Mouse (Mus musculus): ENCODE measurements at regions not wholly inside any gene's neighbourhood (a gene's known extent, or its start where the extent isn't known, plus 50 kb on each side); places are given as distances from the start of the nearest gene placed in this dataset.
A peak's percentile ranks its signal among the peaks of the same experiment; 100 is the strongest.
"Not testable (repeated sequence)": the region's sequence is repeated elsewhere in the genome, so short reads cannot be mapped to it uniquely, and the experiment has no call there.

DNA sequence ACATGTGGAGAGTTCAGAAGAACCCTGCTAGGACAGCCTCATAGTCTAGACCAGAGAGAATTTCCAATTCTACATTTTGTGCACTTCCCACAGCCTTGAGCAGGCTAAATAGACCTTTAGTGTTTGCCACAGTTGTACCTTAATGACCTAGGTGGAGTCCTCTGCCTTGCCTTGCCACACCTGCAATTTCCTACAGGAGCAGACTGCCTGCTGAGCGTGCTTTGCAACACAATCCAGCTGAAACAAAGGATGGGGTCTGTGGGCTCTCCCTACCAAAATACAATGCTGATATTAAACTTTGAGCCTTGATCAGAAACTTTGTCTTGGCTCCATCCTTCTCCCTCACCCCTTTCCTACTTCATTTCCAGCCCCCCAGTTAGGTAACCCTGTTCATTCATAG, 326.0 kb upstream of the Snx7 start:
- DNase-seq, result no peak

DNA sequence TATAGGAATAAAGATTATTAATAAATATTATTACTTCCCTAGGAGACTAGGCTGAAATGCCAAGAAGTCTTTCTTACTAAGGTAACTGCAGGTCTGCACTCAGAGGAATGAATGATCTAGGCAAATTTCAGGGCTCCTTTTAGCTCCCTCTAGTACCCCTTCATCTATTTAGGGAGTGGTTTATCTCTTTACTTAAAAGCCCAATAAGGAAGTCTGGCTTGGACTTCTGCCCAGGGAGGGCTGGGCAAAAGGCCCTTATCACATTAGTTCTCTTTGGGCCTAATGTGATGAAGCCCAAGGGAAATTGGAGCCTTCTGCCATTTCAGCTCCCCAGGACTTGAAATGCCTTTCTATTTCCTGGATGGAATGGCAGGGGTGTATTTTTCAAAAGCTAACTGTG, 320.6 kb upstream of the Snx7 start:
- DNase-seq, result no peak

DNA sequence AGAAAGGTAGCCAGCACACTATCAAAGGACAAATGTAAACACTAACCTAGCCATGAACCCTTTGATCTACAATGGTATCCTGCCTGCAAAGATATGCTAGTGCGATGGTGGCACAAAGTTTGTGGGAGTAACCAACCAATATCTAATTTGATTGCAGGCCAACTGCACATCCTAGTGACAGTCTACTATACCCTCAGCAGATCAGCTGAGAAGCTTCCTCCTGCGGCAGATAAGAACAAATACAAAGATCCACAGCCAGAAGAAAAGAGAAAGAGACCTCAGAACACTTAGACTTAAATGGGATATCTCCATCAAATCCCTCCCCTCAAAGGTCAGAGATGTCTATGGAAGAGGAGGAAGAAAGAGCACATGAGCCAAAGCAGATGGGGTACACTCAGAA, 308.7 kb upstream of the Snx7 start:
- DNase-seq, result no peak

DNA sequence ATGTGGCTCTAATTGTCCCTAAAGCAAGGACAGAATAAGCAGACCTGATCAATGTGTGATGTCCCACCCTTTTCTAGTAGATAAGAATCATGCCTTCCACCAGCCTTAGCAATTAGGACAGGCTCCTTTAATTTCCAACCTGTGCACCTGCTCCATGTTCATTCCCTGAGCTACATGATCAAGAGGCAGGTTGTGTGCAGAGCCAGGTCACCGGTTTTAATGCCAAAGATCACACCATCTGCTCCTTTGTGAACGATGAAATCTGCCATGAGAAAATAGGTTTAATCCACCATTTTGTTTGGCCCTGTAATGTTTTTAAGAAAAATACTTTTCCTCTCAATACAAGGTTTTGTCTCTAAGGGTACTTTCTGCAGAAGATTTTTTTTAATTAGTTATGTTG, 294.2 kb upstream of the Snx7 start:
- no peak for DNase-seq

DNA sequence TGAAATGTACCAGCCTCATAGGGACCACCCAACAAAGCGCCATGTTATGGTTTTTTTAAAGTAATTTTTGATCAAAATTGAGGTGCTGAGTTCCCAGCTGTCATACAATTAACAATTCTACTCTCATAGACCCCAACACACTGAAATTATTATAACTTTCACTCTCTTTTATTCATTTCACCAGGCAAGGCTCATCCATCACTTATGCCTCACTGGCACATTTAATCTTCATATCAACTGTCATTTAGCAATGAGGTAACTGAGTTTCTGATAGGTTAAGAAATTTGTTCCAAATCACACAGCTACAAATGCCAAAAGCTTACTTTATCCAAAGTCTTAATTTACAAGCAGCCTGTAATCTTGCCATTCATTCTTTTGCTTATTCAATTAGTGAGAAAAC, 276.1 kb upstream of the Snx7 start:
- no peak for DNase-seq

DNA sequence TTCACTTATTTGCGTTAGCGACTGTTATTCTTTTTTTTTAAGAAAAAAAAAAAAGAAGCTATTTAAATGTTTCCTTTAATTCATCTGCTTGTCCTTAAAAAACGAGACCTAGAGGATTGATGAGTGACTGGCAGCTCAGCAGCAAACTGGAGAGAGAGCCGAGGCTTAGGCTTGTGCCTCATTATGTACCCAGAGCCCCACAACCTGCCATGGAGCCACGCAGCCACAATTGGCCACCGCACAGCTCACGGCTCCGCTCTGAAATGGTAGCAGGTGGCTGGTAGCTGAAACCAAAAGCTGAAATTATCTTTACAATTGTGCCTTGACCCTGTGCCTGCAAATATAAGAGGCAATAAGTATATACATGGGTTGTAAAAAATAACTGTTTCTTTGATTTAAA, 273.0 kb upstream of the Snx7 start:
- no peak for DNase-seq

DNA sequence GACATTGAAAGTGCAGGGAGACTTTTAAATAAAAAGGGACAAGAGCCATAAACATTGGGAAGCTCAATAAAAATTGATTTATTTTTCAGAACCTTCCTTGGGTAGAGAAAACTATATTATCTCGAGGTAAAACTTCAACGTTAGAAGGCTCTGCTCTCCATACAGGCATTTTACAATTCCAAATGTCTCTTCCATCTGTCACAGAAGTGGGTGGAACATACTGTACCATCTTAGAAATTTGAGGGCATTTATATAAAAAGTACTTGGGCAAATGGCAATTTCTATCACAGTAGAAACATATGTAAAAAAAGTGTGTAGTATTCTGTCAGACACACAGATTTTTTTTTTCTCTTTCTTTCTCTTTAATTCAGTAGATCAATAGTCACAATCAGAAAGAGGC, 271.4 kb upstream of the Snx7 start:
- DNase-seq, result no peak

DNA sequence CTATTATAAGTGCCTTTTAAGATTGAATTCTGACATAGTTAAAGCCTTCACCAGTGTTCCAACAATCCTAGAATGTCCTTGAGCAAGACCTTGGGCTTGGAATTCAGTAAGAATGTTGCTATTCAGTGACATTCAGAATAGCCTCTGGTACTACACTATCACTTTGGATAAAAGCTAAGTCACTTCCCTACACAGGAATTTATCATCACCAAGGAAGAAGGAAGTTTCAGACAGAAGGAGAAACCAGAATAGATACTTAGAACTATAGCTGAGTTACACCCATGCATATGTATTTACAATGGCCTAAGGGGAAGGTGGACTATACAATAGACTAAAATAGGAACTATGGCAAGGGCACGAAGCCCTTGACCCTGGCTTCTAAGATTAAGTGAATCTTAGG, 259.6 kb upstream of the Snx7 start:
- DNase-seq, result not testable (repeated sequence)

DNA sequence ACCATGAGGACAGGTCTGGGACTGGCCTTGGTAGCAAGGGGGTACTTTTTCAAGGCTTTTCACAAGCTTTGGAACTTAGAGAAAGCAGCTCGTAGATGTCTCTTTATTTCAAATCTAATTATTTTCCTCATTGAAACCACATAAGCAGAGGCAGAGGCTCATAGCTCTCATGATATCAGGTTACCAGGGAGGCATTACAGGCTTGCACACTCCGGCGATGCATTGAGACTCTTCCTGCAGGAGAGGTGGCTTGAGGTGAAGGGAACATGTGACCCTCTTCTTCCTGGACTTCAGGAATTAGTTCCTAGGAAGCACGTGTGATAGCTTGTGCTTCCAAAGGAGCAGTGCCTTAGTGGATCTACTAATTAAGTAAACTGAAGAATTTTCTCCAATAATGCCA, 233.9 kb upstream of the Snx7 start:
- DNase-seq, result no peak

DNA sequence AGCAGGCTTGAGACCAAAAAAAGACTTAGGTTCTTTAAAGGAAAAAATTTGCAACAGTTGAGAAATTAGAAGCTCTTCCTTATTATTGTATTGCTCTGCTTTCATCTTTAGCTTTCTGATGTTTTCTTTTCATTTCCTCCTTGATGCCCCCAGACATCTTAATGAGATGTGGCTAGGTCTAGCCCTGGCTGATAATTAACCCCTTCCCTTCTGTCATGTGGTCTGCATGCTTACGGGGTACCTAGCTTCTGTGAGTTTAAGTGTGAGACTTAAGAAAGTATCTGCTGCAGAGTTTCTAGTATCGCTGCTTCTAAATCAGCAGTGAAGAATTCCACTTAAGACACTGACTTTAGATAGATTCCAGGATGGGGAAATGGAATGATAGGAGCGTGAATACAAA, 215.8 kb upstream of the Snx7 start:
- DNase-seq, result no peak

DNA sequence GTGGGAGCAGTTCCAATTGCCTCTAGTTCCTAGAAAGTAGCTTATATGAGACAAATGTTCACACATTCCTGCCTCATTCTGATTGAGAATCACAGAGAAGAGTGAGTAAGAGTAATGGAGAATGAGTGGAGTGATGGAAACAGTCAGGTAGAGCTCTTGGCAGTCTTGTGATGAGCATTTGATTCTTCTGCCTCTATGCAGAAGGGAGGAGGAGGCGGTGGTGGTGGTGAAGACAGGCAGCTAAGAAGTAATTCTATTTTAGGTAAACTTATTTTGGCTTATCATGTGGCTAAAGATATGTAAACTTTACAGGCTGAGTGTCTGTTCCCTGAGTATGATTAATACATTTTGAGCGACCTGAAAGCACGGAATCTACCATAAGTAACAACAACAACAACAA, 203.6 kb upstream of the Snx7 start:
- no peak for DNase-seq

DNA sequence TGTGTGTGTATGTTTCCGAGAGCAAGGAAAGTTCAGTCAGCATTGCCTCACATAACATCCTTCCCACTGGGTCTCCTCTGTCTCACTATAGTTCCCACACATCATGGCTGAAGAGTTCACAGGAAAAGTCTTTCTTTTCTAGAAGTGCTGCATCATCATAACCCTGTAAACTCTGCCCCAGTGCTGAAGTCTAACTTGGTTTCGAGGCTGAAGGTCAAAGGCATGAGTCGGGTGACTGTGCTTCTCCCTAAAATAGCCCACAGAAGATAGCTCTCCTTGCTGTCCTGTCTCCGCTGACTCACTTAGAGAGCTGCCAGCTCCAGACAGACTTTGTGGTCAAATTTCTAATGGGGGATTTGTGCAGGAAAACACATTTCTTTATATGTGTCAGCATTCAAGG, 201.4 kb upstream of the Snx7 start:
- peak in 1 of 2 experiments; percentile 7 for DNase-seq

DNA sequence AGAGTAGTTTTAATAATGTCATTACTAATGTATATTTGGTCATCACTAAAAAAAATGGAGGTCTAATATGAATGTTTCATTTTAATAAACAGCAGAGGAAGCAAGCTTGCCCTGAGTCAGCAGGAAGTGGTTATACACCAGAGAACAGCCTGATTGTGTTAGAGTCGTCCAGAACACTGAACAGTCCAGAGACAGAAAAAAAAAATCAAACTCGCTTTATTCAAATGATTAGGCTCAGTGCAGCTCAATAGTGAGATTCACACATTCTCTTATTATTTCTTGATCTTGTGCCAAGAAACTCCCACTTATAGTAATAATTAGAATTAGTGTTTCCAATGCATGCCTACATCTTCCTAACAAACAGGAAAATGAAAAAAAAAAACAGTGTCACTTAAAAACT, 194.9 kb upstream of the Snx7 start:
- DNase-seq, result no peak

DNA sequence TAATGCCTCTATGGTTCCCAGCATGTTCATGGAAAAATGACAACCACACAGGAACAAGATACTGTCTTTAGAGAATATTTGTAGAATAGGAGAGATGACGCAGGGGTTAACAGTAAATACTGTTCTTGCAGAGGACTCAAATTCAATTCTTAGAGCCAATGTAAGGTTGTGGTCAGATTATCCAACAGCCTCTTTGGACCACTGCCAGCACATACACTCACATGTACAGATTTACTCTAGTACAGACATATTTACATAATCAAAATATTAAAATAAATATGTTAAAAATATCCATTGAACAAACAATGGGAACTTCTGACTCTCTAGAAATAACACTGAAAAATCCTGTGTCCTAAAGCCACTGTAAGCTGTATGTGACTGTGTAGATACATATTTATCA, 193.8 kb upstream of the Snx7 start:
- DNase-seq, result no peak

DNA sequence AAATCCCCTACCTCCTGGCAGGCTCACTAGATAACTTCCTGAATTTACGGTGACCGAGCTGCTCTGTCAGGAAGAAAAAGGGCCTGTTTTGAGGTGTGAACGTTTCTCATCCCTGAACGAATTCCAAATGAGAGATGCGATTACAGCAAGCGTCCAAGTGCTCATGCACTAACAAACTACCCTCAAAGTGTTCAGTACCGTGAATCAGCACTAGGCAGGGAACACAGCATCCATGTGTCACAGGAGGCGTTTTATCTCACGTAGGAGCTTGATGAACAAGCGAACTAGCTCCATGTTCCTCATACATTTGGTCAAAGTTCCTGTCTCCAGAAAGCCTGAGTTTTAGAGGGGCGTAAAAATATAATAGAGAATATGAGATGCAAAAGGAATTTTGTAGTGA, 178.3 kb upstream of the Snx7 start:
- DNase-seq, result no peak

DNA sequence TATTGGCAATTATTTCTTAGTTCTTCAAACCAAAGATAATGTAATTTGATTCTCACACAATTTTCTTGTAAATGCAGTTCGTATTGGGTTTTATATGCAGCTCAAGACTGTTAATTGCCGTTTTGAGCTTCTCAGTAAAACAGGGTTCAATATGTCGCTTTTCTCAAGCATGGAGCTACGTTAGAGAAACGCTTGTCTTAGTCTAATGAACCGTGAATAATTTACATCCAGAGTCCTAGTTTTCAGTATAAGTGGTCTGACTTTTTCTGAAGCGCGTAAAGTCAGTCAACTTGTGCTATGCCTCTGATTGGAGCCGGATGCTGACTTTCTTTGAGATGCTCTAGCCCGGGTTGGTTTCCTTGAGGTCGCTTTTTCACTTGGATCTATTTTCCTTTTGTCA, 177.8 kb upstream of the Snx7 start:
- DNase-seq, result no peak

DNA sequence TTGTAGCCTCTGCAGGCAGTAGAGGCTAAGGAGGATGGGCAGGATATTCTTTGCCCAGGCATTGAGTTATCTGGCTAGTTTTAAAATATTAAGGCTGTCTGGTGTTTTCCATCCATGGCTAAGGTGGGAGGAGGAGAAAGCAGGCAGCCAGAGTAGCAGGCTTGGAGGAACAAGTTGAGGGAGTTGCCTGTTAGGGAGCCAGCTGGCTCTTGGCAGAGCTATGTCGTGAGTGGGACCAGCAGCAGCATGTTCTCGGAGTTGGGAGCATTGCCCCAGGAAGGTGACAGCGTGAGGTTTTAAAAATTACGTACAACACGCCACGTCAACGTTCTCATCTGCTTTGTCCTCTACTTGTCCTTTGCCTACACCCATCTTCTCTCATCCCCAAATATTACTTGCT, 167.8 kb upstream of the Snx7 start:
- no peak for DNase-seq

DNA sequence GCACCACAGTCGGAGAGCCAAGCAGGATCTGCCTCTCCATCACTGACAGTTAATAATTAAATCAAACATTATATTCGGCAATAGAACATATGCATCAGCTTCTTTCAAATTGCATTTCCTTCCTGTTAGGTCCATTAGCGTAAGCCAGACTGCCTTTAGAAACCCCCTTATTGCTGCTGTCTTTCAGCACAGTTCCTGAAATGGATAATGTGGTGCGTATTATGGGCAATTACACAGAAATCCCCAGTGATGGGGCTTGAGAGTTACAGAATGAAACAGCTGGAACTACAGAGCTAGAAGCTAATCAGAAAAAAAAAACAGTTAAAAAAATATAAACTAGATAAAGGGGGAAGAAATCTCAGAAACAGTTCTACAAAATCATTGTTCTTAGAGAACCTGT, 126.7 kb upstream of the Snx7 start:
- DNase-seq, result no peak

DNA sequence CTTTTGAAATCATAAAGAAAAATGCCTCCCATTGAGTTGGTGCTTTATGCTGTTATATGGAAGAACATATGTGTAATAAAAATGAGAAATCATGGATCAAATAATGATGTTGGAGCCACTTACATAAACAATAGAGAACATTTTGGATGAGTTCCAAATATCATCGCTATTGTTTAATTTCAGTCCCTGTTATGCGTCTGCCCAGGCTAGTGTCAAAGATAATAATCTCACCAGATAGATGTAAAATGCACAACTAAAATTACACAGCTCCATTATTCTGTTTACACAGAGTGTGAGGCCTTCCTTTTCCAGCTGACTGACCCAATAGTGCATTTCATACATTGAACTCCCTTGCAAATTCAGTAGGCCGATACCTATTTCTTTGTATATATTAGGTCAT, 125.4 kb upstream of the Snx7 start:
- no peak for DNase-seq

DNA sequence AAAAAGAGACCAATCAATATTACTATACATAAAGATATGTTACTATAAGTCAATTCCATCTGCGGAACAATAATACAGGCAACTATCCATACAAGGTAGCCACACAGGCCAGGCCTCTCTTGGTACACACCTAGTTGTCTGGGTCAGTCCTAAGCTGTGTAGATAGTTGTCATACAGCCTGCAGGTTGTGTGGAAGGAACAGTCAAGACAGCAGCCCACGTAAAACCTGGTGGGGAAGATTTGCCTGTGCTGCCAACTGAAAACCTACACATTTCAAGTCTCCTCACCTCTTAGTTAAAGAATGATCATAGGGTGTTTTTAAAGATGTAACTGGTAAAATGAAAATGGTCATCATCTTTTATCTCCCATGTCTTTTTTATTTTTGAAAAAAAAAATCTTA, 121.8 kb upstream of the Snx7 start:
- no peak for DNase-seq

DNA sequence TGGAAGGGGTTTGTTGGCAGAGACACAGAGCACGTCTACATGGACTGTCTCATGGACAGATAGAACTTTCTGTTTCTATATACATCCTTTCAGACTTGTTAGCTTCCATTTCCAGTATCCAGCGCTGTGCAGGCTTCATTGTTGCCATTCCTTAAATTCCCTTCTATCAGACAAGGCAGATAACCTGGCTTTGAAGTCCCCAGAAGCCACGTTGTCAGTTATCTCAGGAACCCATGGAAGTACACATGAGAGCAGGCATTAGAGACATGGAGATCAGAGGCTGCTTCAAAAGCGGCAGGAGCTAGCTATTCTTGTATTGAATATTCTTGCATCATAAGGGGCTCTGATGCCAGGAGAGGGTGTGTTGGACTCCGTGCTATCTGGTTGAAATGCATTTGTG, 119.7 kb upstream of the Snx7 start:
- no peak for DNase-seq

DNA sequence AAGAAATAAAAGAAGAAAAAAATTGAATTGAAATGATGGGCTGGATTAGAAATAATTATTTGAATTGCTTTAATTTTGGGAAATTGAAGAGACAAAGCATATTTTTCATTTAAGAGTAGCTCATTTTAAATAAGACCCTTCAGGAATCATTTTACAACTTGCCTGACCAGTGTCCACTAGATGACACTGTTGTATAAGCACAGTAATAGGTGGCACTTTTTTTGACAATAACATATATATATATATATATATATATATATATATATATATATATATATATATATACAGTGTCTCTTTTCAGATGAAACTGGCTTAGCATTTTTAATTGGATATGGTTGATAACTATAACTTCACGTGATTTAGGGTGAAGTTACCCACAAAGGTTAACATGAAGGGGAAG, 106.9 kb upstream of the Snx7 start:
- no peak for DNase-seq

DNA sequence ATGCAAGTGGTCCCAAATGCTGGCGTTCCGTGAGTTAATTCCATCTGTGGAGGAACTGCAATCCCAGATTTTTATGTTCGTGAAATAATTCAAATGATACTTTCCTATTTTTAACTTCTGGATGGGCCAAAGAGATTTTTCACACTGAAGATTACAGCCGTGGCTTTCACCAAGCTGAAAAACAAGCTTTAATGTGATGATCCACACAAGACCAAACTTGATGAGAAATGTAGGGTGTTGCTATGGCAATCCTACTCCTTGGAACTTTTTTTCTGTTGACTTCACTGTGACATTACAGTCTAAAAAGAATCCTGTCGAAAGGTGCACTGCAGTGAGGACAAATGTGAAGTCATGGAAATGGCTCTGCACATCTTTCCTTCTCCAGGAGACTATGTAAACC, 100.1 kb upstream of the Snx7 start:
- DNase-seq, result no peak

DNA sequence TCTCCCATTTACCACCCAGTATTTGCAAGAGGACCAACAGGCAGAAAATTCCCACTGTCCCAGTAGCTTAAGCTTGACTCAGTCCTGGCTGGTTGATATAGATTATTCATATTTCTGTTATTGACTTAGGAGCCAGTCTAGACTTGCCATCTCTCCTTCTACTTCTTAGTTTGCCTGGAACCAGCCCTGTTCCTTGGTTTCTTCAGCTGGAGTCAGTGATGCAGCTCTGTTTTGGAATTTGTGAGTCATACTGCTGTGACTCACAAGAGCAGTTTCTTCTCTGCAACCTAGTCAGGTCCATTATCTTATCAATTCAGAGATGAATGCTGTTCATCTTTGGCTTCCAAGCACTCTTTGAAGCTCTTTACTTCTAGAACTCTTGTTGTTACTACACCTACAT, 69.7 kb upstream of the Snx7 start:
- DNase-seq, result no peak

DNA sequence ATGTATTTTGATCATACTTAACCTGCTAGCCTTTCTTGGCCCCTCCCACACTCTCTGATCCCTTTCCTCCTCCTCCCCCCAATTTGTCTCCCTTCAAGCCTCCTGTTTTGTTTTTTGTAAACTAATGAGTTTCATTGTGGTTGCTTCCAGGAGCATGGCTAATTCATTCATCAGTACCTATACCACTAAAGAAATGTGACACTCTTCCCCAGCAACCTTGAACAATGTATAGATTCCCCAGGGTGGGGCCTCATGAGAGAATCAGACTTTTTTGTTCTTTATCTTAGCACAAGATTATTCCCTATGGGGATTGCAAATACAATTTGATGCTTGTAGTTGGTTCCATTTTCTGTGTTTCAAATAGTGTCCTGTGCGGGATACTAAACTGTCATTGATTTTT, 58.8 kb upstream of the Snx7 start:
- no peak for DNase-seq
